Mouse (Mus musculus): Measurements from ENCODE around the gene Emc3. TPM values are rescaled to one million over a fixed set of nuclear protein-coding genes. Genes with fewer than 3 reads are reported as not detected.
A peak's percentile ranks its signal among the peaks of the same experiment; 100 is the strongest.

The Emc3 gene
- polyA plus RNA-seq (2015; fragmentation: Nextera tagmentation; extraction: Ambion mirVana) = 101 and 103 TPM in 2 replicates

GRCm38 (mm10) chr6:113530932-113531839, at the start of gene Emc3, which contains the start of gene Fancd2:
Emc3 (minus strand) TSS chr6:113531652.
Fancd2 (plus strand) TSS chr6:113531682.
- Histone ChIP-seq H3K9ac (peak within 1 kb of the TSS; percentile 79), H3K36me3 (no peaks in the 10 kb centered on the region; the same call in 1 of the 2 replicates), H3K4me1 (peaks cover 18% of the 10 kb centered on the region), H3K27ac (peak within 1 kb of the TSS; percentile 62), H3K4me3 (peak within 1 kb of the TSS; percentile 87), H3K4me2 (peak within 1 kb of the TSS; percentile 69), H3K9me3 (no peaks in the 10 kb centered on the region), H3K27me3 (no peaks in the 10 kb centered on the region)
- peak; percentile 86 for ATAC-seq (ENCODE audit: borderline replicate concordance, extremely low read depth, low FRiP score, low TSS enrichment)
- WGBS = under 1% methylated on average over 47 of the region's 47 CpGs

- ATAC-seq (ENCODE audit: borderline replicate concordance, extremely low read depth, low FRiP score, low TSS enrichment) = no peak
- peaks cover 17% of the 10 kb centered on the region; the same call in 1 of the 2 replicates for H3K36me3 ChIP-seq
- WGBS = 95% methylated on average over 3 of the region's 3 CpGs
Measured at GRCm38 (mm10) chr6:113579306-113579705, 47.9 kb upstream of the Emc3 start.

DNA sequence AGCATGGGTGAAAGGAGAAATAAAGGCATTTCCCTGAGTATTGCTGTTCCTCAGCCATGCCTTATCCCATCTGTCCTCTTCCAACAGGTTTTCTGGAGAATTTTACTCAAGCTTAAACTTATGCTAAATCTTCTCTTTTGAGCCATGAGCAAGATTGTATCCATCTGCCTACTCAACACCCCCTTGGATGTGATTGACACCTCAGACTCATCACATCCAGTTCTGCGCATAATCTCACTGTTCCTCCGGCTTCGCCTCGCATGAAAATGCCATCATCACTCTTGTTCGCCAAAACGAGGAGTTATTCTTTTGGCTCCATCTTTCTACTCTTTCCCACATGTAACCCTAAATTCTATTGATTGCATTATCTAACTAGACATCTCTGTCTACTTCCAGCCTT, 44.6 kb upstream of the Emc3 start:
- Histone ChIP-seq H3K27me3 (no peaks in the 10 kb centered on the region), H3K36me3 (peaks cover 31% of the 10 kb centered on the region), H3K27ac (no peak overlapping the region), H3K4me1 (no peaks in the 10 kb centered on the region), H3K4me3 (no peak overlapping the region), H3K4me2 (no peak overlapping the region), H3K9ac (no peak overlapping the region), H3K9me3 (no peaks in the 10 kb centered on the region)
- WGBS = 93% methylated on average over 6 of the region's 6 CpGs
- ATAC-seq (ENCODE audit: borderline replicate concordance, extremely low read depth, low FRiP score, low TSS enrichment) = no peak

More at GRCm38 (mm10) chr6:113579306-113579705, 47.9 kb upstream of the Emc3 start:
- Histone ChIP-seq H3K9ac (no peak overlapping the region), H3K4me1 (no peaks in the 10 kb centered on the region), H3K9me3 (no peaks in the 10 kb centered on the region), H3K27ac (no peak overlapping the region), H3K4me2 (no peak overlapping the region), H3K4me3 (no peak overlapping the region), H3K27me3 (no peaks in the 10 kb centered on the region)

- Histone ChIP-seq H3K4me1 (no peaks in the 10 kb centered on the region), H3K9me3 (no peaks in the 10 kb centered on the region), H3K4me2 (no peak overlapping the region), H3K36me3 (peaks cover 12% of the 10 kb centered on the region; the same call in 1 of the 2 replicates), H3K27ac (no peak overlapping the region), H3K9ac (no peak overlapping the region), H3K27me3 (no peaks in the 10 kb centered on the region), H3K4me3 (no peak overlapping the region)
- WGBS = 53% methylated on average over 1 of the region's 1 CpGs
- no peak for ATAC-seq (ENCODE audit: borderline replicate concordance, extremely low read depth, low FRiP score, low TSS enrichment)
Measured at GRCm38 (mm10) chr6:113564557-113564956, 33.1 kb upstream of the Emc3 start.

GRCm38 (mm10) chr6:113559736-113560135, 28.3 kb upstream of the Emc3 start:
- Histone ChIP-seq H3K9ac (no peak overlapping the region), H3K27me3 (no peaks in the 10 kb centered on the region), H3K36me3 (peaks cover 3% of the 10 kb centered on the region; the same call in 1 of the 2 replicates), H3K4me2 (no peak overlapping the region), H3K27ac (no peak overlapping the region), H3K9me3 (no peaks in the 10 kb centered on the region), H3K4me1 (no peaks in the 10 kb centered on the region), H3K4me3 (no peak overlapping the region)
- WGBS = 69% methylated on average over 6 of the region's 6 CpGs
- no peak for ATAC-seq (ENCODE audit: borderline replicate concordance, extremely low read depth, low FRiP score, low TSS enrichment)

- ATAC-seq (ENCODE audit: borderline replicate concordance, extremely low read depth, low FRiP score, low TSS enrichment) = no peak
- WGBS = 88% methylated on average over 11 of the region's 12 CpGs
- no peaks in the 10 kb centered on the region for H3K9me3 ChIP-seq
- no peaks in the 10 kb centered on the region for H3K27me3 ChIP-seq
- no peak overlapping the region for H3K27ac ChIP-seq
- H3K4me1 ChIP-seq = no peaks in the 10 kb centered on the region
- no peak overlapping the region for H3K4me3 ChIP-seq
- no peak overlapping the region for H3K4me2 ChIP-seq
- H3K36me3 ChIP-seq = no peaks in the 10 kb centered on the region
- H3K9ac ChIP-seq = no peak overlapping the region
Measured at GRCm38 (mm10) chr6:113543906-113544481, 12.5 kb upstream of the Emc3 start.

GRCm38 (mm10) chr6:113541610-113542009, 10.2 kb upstream of the Emc3 start:
- Histone ChIP-seq H3K36me3 (peaks cover 10% of the 10 kb centered on the region; the same call in 1 of the 2 replicates), H3K9me3 (no peaks in the 10 kb centered on the region)

DNA sequence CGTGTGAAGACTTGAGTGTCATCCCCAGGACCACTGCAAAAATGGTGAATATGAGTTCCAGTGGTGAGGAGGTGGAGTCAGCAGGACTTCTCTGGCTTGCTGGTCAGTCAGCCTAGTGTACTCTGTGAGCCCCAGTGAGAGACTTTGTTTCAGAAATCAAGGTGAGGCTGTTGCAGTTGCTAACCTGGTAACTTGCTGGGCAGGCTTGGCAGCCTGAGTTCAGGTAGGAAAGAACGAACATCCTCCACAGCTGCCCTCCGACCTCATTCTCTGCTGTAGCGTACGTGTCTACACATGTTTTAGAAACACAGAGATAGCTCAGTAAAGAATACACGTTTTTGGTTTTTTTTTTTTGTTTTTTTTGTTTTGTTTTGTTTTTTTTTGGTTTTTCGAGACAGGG, 3.4 kb upstream of the Emc3 start:
- no peaks in the 10 kb centered on the region for H3K9me3 ChIP-seq
- H3K4me2 ChIP-seq = no peak overlapping the region
- H3K27ac ChIP-seq = no peak overlapping the region
- H3K4me1 ChIP-seq = peaks cover 15% of the 10 kb centered on the region
- WGBS = 81% methylated on average over 7 of the region's 7 CpGs
- no peak overlapping the region for H3K9ac ChIP-seq
- peaks cover 12% of the 10 kb centered on the region for H3K36me3 ChIP-seq
- no peak overlapping the region for H3K4me3 ChIP-seq
- no peaks in the 10 kb centered on the region for H3K27me3 ChIP-seq
- ATAC-seq (ENCODE audit: borderline replicate concordance, extremely low read depth, low FRiP score, low TSS enrichment) = no peak

More at GRCm38 (mm10) chr6:113541610-113542009, 10.2 kb upstream of the Emc3 start:
- ATAC-seq (ENCODE audit: borderline replicate concordance, extremely low read depth, low FRiP score, low TSS enrichment) = no peak
- H3K9ac ChIP-seq = no peak overlapping the region
- H3K4me1 ChIP-seq = no peaks in the 10 kb centered on the region
- 83% methylated on average over 6 of the region's 6 CpGs for WGBS
- H3K27me3 ChIP-seq = no peaks in the 10 kb centered on the region
- H3K4me3 ChIP-seq = no peak overlapping the region
- H3K27ac ChIP-seq = no peak overlapping the region
- no peak overlapping the region for H3K4me2 ChIP-seq

GRCm38 (mm10) chr6:113531840-113532404, 470 bp upstream of the Emc3 start:
- H3K4me3 ChIP-seq = peak overlapping the region; percentile 87
- no peaks in the 10 kb centered on the region for H3K9me3 ChIP-seq
- H3K36me3 ChIP-seq = peaks cover 5% of the 10 kb centered on the region
- 4% methylated on average over 7 of the region's 7 CpGs for WGBS
- H3K4me2 ChIP-seq = peak overlapping the region; percentile 69
- ATAC-seq (ENCODE audit: borderline replicate concordance, extremely low read depth, low FRiP score, low TSS enrichment) = no peak
- H3K27ac ChIP-seq = no peak overlapping the region
- H3K27me3 ChIP-seq = no peaks in the 10 kb centered on the region
- H3K4me1 ChIP-seq = peaks cover 18% of the 10 kb centered on the region
- peak overlapping the region; percentile 79 for H3K9ac ChIP-seq

DNA sequence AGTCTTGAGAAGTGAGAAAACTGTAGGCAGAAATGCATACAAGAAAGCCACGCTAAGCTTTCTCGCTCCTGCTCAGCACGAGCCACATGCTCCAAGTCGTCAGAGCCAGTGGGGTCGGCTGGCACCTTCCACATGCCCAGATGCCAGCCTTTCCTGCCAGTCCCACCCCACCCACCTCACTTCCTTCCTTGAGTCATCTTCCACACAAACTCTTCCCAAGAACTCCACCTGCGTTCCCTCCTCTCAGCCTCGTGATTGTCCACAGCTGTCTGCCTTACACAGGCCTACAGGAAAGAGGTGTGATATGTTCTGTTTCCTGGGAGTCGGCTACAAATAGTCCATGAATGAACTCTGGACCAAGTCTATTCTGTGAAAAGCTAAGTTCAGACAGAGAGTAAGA, 8.0 kb downstream of the Emc3 start:
- ATAC-seq (ENCODE audit: borderline replicate concordance, extremely low read depth, low FRiP score, low TSS enrichment) = no peak
- H3K9me3 ChIP-seq = no peaks in the 10 kb centered on the region
- 82% methylated on average over 8 of the region's 8 CpGs for WGBS
- H3K4me2 ChIP-seq = no peak overlapping the region
- no peak overlapping the region for H3K27ac ChIP-seq
- H3K27me3 ChIP-seq = no peaks in the 10 kb centered on the region
- no peak overlapping the region for H3K9ac ChIP-seq
- H3K4me3 ChIP-seq = no peak overlapping the region
- H3K36me3 ChIP-seq = peaks cover 44% of the 10 kb centered on the region
- H3K4me1 ChIP-seq = no peaks in the 10 kb centered on the region

DNA sequence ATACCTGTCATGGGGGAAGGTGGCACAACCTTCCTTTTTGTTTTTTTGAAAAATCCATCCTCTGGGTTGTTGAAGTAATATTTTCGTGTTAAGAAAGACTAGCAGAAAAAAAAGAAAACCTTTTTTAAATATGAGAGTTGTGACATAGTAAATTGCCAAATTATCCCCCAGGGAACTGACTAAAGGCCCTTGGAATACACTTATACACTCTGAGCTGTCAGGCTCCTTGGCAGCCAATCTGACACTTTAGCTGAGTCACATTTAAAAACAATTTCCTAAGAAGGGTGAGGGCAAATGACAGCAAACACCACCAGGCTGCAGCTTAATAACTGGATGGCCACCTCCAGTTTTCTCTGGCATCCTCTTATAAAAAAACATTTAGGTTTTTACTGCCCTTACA, 9.1 kb downstream of the Emc3 start:
- Histone ChIP-seq H3K36me3 (peaks cover 55% of the 10 kb centered on the region), H3K9me3 (no peaks in the 10 kb centered on the region), H3K4me2 (no peak overlapping the region), H3K9ac (no peak overlapping the region), H3K27ac (no peak overlapping the region), H3K4me3 (no peak overlapping the region), H3K4me1 (no peaks in the 10 kb centered on the region), H3K27me3 (no peaks in the 10 kb centered on the region)
- ATAC-seq (ENCODE audit: borderline replicate concordance, extremely low read depth, low FRiP score, low TSS enrichment) = no peak
- 63% methylated on average over 1 of the region's 1 CpGs for WGBS

Data from lung, embryonic 15.5 days (tissue).